Mouse (Mus musculus) liver, adult 2 months (tissue): ENCODE data around the gene Chga.

Source experiments
- CTCF ChIP-seq: fragments of 200-500 bp; IDR thresholded peaks from 2 replicates; pipeline ENCODE4 v1.5.1; 2011; ENCODE audit warnings: low read depth, low read length, control low read depth
- POLR2A ChIP-seq: fragments of 200-500 bp; IDR thresholded peaks from 2 replicates; pipeline ENCODE4 v1.6.1; 2011; ENCODE audit warnings: low read length, control low read depth; ENCODE audit not compliant: insufficient read depth; ENCODE audit errors: extremely low read depth

DNA sequence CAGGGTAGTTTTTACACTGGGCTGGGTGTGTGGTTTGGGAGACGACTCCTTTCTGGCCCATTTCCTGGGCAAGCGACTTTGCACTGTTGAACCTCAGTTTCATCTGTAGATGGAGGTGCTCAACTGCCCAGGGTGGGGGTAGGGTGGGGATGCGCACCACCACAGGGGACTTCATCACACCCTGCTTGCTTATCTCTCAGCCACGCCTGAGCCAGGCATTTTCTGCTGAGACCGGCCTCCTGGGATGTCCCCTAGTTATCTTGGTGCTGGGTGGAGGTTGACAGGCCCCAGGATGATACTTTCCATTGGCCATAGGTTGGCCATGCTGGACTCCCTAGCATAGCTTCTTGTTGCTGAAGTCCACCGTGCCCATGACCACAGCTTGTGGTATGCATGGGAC is 10.3 kb downstream of the Chga start:
- TF ChIP-seq POLR2A (no peak), CTCF (no peak)
